Mouse (Mus musculus) heart, postnatal 25 days (tissue): ENCODE measurements around the gene Pacsin2. TPM values are rescaled to one million over a fixed set of nuclear protein-coding genes. Genes with fewer than 3 reads are reported as not detected.
"Not testable (repeated sequence)": the region's sequence is repeated elsewhere in the genome, so short reads cannot be mapped to it uniquely, and the experiment has no call there.

Experiments used
- DNase-seq: peaks from one replicate; pipeline ENCODE4 v3.0.0; 2022; ENCODE audit warnings: low spot score
- intact Hi-C: fragments of 180-260 bp; cut with DNase I; formaldehyde crosslinking; loops from one replicate; pipeline ENCODE4 v1.15.1; 2025
- total RNA-seq, 2 experiments: library from RNA; stranded (reverse); gene quantifications; 2 replicates each; pipeline ENCODE4 v1.2.3; 2021

Gene Pacsin2
- total RNA-seq, 2 experiments from 2014 or later, result 179 to 215 TPM

DNA sequence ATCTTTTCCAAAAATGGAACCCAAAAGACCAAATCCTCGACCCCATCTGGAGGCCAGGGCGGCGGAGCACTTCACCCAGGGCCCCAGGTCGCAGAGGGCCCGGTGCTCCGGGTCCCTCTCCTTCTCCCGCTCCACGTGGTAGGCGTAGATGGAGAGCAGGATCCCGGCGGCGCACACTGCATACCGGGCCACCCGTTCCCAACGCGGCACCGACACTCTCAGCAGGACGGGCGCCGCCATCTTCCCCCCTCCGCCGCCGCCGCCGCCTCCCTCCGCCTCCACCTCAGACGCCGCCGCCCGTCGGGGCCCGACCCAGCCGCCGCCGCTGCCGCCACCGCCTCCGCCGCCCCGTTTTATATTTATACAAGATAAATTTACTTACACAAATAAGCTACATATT lies 58.5 kb downstream of the Pacsin2 start:
- DNase-seq, intact Hi-C loops: not testable (repeated sequence)

- no peak for DNase-seq
- intact Hi-C loops, result no loop called here
Observed at GRCm38 (mm10) chr15:83404008-83404407, 60.4 kb downstream of the Pacsin2 start.

DNA sequence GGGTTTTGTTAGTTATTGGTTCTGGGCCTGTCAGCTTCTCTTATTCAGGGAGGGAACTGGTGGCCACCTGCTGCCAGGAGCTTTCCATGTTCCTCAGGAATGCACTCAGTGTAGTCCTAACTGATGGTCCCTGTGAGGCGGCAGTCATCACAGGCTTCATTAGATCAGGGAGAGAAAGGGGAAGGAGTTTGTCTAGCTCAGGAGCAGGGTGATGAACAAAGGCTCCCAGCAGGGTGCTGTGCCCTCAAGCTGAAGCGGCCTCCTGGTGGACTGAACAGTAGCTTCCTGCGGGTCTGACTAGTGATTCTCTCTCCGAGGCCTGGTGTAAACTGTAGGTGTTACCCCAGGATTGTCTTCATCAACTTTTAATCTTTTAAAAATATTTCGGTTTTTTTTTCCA lies 61.4 kb downstream of the Pacsin2 start:
- no peak for DNase-seq
- intact Hi-C loops, result no loop called here

DNA sequence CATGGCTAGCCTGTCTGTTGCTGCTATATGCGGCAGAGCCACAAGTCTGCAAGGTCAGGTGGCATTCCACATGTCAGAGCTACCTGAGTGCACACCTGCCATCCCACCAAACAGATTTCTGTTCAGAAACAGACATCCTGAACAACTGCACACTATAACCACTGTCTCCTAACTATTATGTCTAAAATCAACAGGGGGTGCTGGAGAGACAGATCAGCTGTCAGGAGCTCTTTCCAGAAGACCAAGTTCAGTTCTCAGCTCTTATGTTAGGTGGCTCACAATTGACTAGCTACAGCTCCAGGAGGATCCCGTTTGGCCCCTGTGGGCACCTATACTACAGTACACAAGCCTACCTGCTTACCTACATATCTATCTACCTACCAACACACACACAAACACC lies 71.7 kb downstream of the Pacsin2 start:
- no peak for DNase-seq
- intact Hi-C loops, result loop anchor here (5.0 kb wide), 1 partner anchor 125 kb away; no protein-coding TSS in a partner anchor

DNA sequence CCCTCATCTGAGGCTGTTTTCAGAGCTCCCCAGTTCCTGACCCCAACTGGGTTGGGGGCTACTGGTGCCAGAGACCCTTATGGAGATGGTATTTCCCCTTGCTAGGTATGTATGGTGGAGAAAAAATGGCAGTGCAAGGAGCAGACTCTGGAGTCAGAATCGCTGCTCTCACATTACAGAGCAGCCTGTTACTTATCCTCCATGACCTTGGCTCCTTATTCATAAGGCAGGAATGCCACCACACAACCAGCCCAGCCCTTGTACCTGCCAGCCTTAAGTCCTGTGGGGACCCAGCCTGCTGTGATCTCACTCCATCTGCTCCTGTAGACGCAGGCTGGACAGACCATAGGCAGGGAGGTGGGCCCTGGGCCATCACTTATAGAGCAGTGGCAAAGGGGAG lies 76.5 kb downstream of the Pacsin2 start:
- intact Hi-C loops, result no loop called here
- DNase-seq, result no peak

DNA sequence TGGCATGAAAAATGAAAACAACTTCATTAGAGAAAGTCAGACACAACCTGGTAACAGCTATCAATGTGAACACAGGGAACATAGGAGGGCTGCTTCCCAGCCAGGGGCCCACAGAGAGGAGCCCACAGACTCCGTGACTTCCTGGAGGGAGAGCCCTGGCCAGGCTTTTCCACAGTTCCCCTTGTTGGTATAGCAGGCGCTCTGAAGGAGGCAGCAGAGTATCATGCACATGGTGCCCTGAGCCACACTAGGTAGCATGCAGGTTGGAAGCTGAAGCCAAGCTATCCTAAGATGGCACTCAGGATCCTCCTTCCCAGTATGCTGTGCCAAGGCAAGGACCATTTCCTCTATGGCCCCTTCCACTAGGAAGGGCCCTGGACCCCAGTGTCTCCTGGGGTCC lies 80.8 kb downstream of the Pacsin2 start:
- no peak for DNase-seq
- intact Hi-C loops, result no loop called here

GRCm38 (mm10) chr15:83383136-83383535 lies 81.3 kb downstream of the Pacsin2 start:
- DNase-seq, result no peak
- intact Hi-C loops, result no loop called here

GRCm38 (mm10) chr15:83382467-83382866 lies 81.9 kb downstream of the Pacsin2 start:
- intact Hi-C loops, result no loop called here
- no peak for DNase-seq

- DNase-seq, result no peak
- intact Hi-C loops, result no loop called here
Observed at GRCm38 (mm10) chr15:83377153-83377552, 87.3 kb downstream of the Pacsin2 start.

DNA sequence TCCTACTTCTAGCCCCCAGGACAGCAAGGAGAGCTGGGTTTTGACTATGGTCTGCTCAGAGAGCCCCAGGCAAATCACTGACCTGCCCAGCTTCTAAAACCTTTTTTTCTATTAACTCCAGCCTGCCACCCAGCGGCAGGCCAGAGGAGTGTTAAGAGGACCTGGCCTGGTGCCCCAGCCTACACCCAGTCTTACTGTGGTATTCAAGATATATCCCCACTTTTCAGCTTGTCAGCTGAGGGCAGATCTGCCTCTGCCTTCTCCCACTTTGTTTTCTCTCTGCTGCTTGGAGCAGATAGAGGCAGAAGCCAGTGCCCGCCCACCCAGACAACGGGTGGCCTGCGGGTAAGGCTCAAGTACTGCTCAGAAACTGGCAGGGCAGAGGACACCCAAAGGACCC lies 89.3 kb downstream of the Pacsin2 start:
- intact Hi-C loops, result loop anchor here (2.0 kb wide), 1 partner anchor 164 kb away; no protein-coding TSS in a partner anchor
- DNase-seq, result peak; percentile 40

DNA sequence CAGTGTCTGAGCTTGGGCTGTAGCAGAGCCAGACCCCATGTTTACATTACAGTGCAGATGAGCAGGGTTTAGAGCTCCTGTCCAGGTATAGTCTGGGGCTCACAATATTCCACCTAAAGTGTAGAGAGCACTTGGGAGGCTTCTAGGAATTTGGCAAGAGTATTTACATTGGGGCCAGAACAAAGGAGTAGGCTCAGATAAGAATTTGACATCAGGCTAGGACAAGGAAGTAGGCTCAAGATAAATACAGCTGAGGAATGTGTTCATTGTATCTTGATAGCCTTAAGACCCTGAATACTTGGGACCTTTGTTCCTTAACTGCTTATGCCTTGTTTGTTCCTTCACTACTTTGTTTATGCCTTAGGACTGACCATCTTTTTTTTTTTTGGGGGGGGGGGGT lies 90.3 kb downstream of the Pacsin2 start:
- DNase-seq, result no peak
- intact Hi-C loops, result loop anchor here (2.0 kb wide), 1 partner anchor 163 kb away; no protein-coding TSS in a partner anchor

GRCm38 (mm10) chr15:83368702-83369101 lies 95.7 kb downstream of the Pacsin2 start:
- intact Hi-C loops, result not testable (repeated sequence)

DNA sequence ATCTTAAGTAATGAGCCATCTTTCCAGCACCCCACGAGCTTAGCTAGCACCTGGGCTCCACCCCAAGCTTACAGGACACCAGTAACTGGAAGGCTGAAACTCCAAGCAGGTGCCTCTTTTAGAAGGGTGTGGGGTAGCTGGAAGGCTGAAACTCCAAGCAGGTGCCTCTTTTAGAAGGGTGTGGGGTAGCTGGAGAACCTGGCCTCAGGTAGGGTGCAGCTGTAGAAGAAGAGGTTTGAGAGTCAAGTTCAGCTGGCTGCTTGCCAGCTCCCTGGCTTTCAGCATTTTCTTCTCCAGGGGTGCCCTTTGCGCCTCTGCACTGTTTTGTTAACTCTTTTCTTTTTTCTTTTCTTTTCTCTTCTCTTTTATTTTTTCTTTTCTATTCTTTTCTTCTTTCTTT lies 96.1 kb downstream of the Pacsin2 start:
- DNase-seq, result no peak
- intact Hi-C loops, result no loop called here

More at GRCm38 (mm10) chr15:83368702-83369101, 95.7 kb downstream of the Pacsin2 start:
- not testable (repeated sequence) for DNase-seq

- intact Hi-C loops, result no loop called here
Observed at GRCm38 (mm10) chr15:83366933-83367552, 97.4 kb downstream of the Pacsin2 start.

DNA sequence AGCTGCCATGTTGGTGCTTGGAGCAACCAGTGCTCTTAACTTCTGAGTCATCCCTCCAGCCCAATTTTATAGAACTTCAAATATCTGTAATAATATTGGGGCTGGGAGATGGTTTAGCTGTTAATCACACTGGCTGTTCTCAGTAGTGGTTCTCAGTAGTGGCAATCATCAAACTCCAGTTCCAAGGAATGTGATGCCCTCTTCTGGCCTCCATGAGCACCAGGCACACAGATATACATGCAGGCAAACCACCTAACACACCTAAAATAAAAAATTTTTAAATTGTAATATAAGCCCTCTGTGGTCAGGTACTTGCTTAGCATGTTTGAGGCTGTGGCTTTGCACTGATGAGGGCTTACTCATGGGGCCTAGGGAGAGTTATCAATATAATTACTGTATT lies 98.7 kb downstream of the Pacsin2 start:
- no peak for DNase-seq
- intact Hi-C loops, result no loop called here

More at GRCm38 (mm10) chr15:83366933-83367552, 97.4 kb downstream of the Pacsin2 start:
- peak; percentile 49 for DNase-seq

GRCm38 (mm10) chr15:83364194-83364593 lies 100.2 kb downstream of the Pacsin2 start:
- no peak for DNase-seq
- intact Hi-C loops, result no loop called here

GRCm38 (mm10) chr15:83362813-83363212 lies 101.6 kb downstream of the Pacsin2 start:
- intact Hi-C loops, result not testable (repeated sequence)

DNA sequence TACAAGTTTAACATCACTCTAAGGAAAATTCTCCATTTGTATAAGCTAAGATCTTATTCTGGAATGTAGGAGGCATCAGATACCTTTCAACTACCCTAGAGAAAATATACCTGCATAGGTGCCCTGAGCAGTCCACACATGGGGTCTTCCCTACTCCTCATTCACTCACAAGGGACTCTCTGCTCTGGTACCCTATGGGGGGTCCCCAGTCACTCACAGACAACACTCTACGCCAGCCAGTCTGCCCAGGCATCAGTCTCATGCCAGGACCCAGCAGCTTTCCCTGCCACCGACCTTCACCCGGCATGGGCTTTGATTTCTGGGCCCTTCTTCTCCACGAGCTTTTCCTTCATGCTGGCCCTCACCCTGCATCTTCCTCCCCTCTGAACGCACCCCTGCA lies 103.5 kb downstream of the Pacsin2 start:
- intact Hi-C loops, DNase-seq: not testable (repeated sequence)

More at GRCm38 (mm10) chr15:83362813-83363212, 101.6 kb downstream of the Pacsin2 start:
- not testable (repeated sequence) for DNase-seq

DNA sequence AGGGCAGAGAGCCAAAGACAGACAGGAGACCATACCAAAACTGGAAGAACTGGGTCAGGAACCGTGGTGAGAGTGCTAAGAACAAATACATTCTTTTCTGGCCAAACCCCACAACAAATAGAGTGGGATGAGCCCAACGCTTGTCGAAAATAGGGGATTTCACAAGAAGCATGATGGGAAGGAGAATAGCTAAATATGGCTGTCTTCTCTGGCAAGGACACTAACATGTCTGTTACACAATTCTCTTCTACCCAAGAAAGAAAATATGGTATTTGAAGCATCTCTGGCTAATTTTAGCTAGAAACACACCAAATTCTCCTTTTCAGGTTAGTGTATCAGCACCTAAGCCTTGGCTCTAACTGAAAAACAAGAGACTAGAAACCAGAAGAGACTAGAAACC lies 104.3 kb downstream of the Pacsin2 start:
- intact Hi-C loops, result no loop called here
- DNase-seq, result no peak

DNA sequence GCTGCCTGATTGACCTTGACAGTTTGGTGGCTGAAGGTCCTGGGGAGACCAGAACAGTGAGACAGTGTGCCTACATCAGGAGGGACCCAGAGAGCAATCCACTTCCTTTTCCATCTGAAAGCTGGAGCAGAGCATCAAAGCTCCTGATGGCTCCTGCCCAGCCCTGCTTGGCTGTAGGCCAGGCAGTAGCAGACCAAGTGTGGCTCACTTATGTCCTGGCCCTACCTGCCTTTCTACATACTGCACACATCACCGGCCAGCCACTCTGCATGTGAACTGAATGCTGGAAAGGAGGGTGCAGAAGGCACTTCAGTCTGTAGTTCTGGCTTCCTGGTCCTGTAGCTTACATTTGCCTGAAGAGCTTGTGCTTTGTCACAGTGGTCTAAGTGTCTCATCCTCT lies 105.9 kb downstream of the Pacsin2 start:
- no peak for DNase-seq
- intact Hi-C loops, result no loop called here

DNA sequence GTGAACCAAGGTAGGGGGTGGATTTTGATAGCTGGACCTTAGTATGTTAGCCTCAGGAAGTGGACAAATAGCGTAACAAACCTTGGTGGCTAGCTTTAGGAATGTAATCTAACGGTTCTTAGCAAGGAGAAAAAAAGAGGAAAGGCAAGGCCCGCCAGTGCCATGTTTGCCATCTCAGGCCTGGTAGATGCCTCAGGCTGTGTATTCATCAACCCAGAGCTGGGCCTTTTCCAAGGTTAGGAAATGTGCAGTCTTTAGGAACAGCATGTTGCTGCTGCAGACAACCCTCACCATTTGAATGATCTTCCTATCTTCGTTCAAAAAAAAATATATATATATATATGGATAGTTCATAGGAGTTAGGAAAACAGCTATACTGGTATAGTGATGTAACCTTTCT lies 112.9 kb downstream of the Pacsin2 start:
- no peak for DNase-seq
- intact Hi-C loops, result no loop called here

GRCm38 (mm10) chr15:83350859-83351258 lies 113.5 kb downstream of the Pacsin2 start:
- DNase-seq, result no peak
- intact Hi-C loops, result no loop called here
